Mouse (Mus musculus) heart, embryonic 14.5 days (tissue): ENCODE results near the gene Armh1. TPM values are rescaled to one million over a fixed set of nuclear protein-coding genes. Genes with fewer than 3 reads are reported as not detected.

Experiments used
- ATAC-seq: fragments of 200-750 bp; cut with Nextera tagmentation; 2 replicates; pipeline ENCODE4 v1.8.0; 2017; ENCODE audit warnings: low read depth, moderate TSS enrichment; ENCODE audit not compliant: insufficient number of reproducible peaks, insufficient read depth, low FRiP score
- H3K27ac ChIP-seq, 2 experiments: fragments of 200-500 bp in 1 of 2; fragments of 300-500 bp in 1 of 2; sonication (generic) in 1 of 2; replicated peaks in 1 of 2; 2 replicates each; pipeline ENCODE4 v1.5.1; 2012 to 2014; ENCODE audit warnings: low read depth in 2 of 2, low read length in 2 of 2, control low read depth in 1 of 2, mild to moderate bottlenecking in 1 of 2, mixed read lengths in 1 of 2; ENCODE audit not compliant: control insufficient read depth in 1 of 2, insufficient read depth in 1 of 2
- H3K27me3 ChIP-seq: fragments of 300-500 bp; sonication (generic); 2 replicates; pipeline ENCODE4 v1.6.1; 2014; ENCODE audit warnings: mild to moderate bottlenecking, low read length, control low read depth; ENCODE audit not compliant: control insufficient read depth, insufficient read depth
- H3K36me3 ChIP-seq: fragments of 300-500 bp; sonication (generic); 2 replicates; pipeline ENCODE4 v1.6.1; 2014; ENCODE audit warnings: mild to moderate bottlenecking, control low read depth, low read length, mixed read lengths; ENCODE audit not compliant: control insufficient read depth, insufficient read depth
- H3K4me1 ChIP-seq, 2 experiments: fragments of 200-500 bp in 1 of 2; fragments of 300-500 bp in 1 of 2; sonication (generic) in 1 of 2; 2 replicates each; pipeline ENCODE4 v1.6.1; 2012 to 2014; ENCODE audit warnings: low read length in 2 of 2, control low read depth in 1 of 2, mixed read lengths in 1 of 2; ENCODE audit not compliant: control insufficient read depth in 2 of 2, insufficient read depth in 2 of 2
- H3K4me2 ChIP-seq: fragments of 300-500 bp; sonication (generic); 2 replicates; pipeline ENCODE4 v1.6.1; 2014; ENCODE audit warnings: mild to moderate bottlenecking, low read length
- H3K4me3 ChIP-seq, 2 experiments: fragments of 200-500 bp in 1 of 2; fragments of 300-500 bp in 1 of 2; sonication (generic) in 1 of 2; 2 replicates each; pipeline ENCODE4 v1.5.1; 2012 to 2014; ENCODE audit warnings: low read length in 2 of 2, mild to moderate bottlenecking in 2 of 2, control low read depth in 1 of 2, low read depth in 1 of 2, moderate library complexity in 1 of 2; ENCODE audit not compliant: control insufficient read depth in 1 of 2, insufficient read depth in 1 of 2
- H3K9ac ChIP-seq: fragments of 300-500 bp; sonication (generic); 2 replicates; pipeline ENCODE4 v1.6.1; 2014; ENCODE audit warnings: mild to moderate bottlenecking, low read length
- H3K9me3 ChIP-seq: fragments of 300-500 bp; sonication (generic); 2 replicates; pipeline ENCODE4 v1.6.1; 2016; ENCODE audit warnings: low read length, control low read depth; ENCODE audit not compliant: control insufficient read depth
- WGBS: fragments of 180-500 bp; shearing (Covaris S2); extraction: QIAGEN DNeasy Blood & Tissue Kit; methylation state at CpG from one replicate; pipeline ENCODE4 v1.1.7; 2014; 5-methylcytosine and 5-hydroxymethylcytosine counted together
- polyA plus RNA-seq: library from polyadenylated mRNA; unstranded; fragments of >200 nt; fragmentation: Nextera tagmentation; extraction: Ambion mirVana; gene quantifications from 2 replicates; pipeline ENCODE4 v1.2.1, GENCODE M21; 2014

Gene Armh1
- polyA plus RNA-seq, 1 experiment from 2014 or later = 0.27 TPM

DNA sequence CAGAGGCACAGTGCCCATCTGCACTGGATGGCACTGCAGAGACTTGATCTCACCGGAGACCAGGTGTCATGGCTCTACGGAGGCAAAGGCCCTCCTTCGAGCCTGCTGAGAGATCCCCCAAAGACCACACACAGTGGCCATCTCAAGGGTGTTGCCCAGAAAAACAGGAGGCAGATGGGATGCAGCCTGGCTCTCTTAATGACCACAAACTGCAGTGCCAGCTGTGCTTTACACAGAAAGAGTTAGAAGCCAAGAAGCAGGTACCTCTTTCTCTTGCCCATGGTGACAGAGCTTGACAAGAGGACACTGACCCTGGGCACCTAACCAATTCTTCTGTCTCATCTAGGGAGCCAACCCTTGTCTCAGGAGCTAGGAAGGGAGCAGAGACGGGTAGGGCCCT is 32.4 kb upstream of the Armh1 start:
- no peak overlapping the region for H3K4me3 ChIP-seq
- peaks cover 15 to 34% of the 10 kb centered on the region in 2 experiments for H3K4me1 ChIP-seq
- peaks cover 79% of the 10 kb centered on the region for H3K36me3 ChIP-seq
- no peaks in the 10 kb centered on the region for H3K9me3 ChIP-seq
- no peak overlapping the region for H3K27ac ChIP-seq
- H3K27me3 ChIP-seq = no peaks in the 10 kb centered on the region
- peak overlapping the region; percentile 31 for H3K9ac ChIP-seq
- ATAC-seq = no peak
- no peak overlapping the region for H3K4me2 ChIP-seq
- 56% methylated on average over 4 of the region's 4 CpGs for WGBS

- Histone ChIP-seq H3K9ac (peak overlapping the region; percentile 44), H3K4me1 (peaks cover 15 to 34% of the 10 kb centered on the region in 2 experiments), H3K27ac (peak overlapping the region in 1 of 2 experiments; percentile 19; a peak in 1 of 4 replicates), H3K9me3 (no peaks in the 10 kb centered on the region), H3K27me3 (no peaks in the 10 kb centered on the region), H3K36me3 (peaks cover 88% of the 10 kb centered on the region), H3K4me3 (no peak overlapping the region), H3K4me2 (peak overlapping the region; percentile 11; the same call in 1 of the 2 replicates)
- no peak for ATAC-seq
- WGBS = 25% methylated on average over 22 of the region's 22 CpGs
Measured at GRCm38 (mm10) chr4:117283271-117284191, 31.6 kb upstream of the Armh1 start.

GRCm38 (mm10) chr4:117281090-117281845 is 29.3 kb upstream of the Armh1 start:
- peaks cover 93% of the 10 kb centered on the region for H3K36me3 ChIP-seq
- no peak overlapping the region for H3K9ac ChIP-seq

GRCm38 (mm10) chr4:117280397-117280930 is 28.5 kb upstream of the Armh1 start:
- Histone ChIP-seq H3K27ac (no peak overlapping the region), H3K9me3 (no peaks in the 10 kb centered on the region), H3K4me2 (no peak overlapping the region), H3K9ac (no peak overlapping the region), H3K27me3 (no peaks in the 10 kb centered on the region), H3K4me3 (no peak overlapping the region), H3K4me1 (peaks cover 13 to 28% of the 10 kb centered on the region in 2 experiments), H3K36me3 (peaks cover 93% of the 10 kb centered on the region)
- no peak for ATAC-seq
- WGBS = 94% methylated on average over 8 of the region's 8 CpGs

More at GRCm38 (mm10) chr4:117281090-117281845, 29.3 kb upstream of the Armh1 start:
- H3K4me3 ChIP-seq = no peak overlapping the region
- H3K27ac ChIP-seq = no peak overlapping the region
- 81% methylated on average over 19 of the region's 19 CpGs for WGBS
- peaks cover 13 to 28% of the 10 kb centered on the region in 2 experiments for H3K4me1 ChIP-seq
- no peaks in the 10 kb centered on the region for H3K27me3 ChIP-seq
- no peak for ATAC-seq
- no peaks in the 10 kb centered on the region for H3K9me3 ChIP-seq
- no peak overlapping the region for H3K4me2 ChIP-seq

DNA sequence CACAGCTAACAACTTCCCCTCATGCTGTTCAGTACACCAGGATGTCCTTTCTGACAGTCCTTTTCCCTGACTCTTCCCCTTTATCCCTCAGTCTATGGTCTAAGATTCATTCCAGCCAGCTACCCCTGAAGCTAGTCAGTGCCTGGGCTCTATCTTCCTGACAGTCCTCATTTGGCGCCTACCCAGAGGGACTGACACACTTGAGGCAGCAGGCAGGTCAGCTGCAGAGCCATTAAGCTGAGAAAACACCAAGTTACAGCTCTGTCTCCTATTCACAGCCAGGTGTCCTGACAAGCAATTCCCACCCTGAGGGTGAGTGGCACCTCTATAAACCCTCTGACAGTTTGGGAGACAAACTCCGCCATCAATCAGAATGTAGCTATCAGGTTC is 27.3 kb upstream of the Armh1 start:
- Histone ChIP-seq H3K4me3 (no peak overlapping the region), H3K27ac (no peak overlapping the region), H3K36me3 (peaks cover 93% of the 10 kb centered on the region), H3K9me3 (peaks cover 6% of the 10 kb centered on the region), H3K9ac (no peak overlapping the region), H3K4me1 (peaks cover 13 to 19% of the 10 kb centered on the region in 2 experiments), H3K27me3 (no peaks in the 10 kb centered on the region), H3K4me2 (no peak overlapping the region)
- whole genome bisulfite sequencing = 46% methylated on average over 2 of the region's 2 CpGs
- ATAC-seq = no peak

DNA sequence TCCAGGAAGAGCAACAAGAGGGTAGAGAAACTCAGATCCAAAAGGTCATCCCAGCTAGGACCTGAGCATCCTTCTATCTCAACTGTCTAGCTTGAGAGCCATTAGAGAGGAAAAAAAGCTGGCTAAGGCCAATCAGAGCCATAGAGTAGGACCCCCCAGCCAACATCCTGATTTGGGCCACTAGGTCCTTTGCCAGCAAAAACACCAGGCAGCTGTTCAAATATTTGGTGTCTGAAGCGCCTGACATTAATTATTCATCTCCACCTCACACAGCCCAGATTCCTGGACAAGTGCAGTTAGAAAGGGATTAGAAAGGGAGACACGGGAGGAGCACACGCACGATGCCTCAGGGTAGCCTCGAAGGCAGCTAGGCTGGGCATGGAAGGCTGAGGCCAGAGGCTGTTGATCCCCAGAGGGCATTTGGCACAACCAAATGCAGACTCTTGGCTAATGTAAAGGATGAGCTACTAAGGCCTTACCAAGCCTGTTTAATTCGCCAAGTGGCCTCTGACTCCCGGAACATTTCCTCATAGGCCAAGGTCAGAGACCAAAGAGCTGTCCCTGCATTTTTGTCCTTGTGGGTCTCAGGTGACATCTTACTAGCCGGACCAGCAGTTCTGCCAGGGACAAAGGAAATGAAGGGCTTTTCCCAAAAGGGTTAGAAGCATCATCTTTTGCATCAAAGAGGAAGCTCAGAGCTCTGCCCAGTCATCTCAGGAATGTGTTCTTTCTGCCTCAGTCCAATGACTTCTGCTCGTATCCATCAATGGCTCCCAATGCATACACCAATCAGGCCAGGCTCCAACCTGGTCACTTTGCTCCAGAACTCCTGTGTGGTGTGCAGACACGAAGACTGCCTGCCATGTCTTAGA is 26.7 kb upstream of the Armh1 start:
- H3K9ac ChIP-seq = no peak overlapping the region

DNA sequence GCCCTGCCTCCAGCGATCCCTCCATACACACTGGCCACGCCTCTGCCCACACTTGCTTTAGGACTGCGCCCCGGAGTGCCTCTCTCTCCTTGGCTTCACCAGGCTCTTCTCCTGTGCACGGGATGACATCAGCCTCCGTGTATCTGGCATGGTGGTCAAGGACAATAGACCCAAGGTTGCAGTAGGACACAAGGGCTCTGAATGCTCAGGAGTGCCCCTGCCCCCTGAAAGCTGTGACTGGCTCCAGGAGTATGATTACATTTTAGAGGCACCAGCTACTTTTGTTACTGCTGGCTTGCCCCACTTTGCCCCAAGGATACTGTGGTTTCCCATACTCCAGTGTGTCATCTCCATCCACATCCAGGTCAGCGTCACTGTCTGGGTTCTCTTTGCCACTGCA is 25.8 kb upstream of the Armh1 start:
- Histone ChIP-seq H3K4me1 (peaks cover 0 to 5% of the 10 kb centered on the region in 2 experiments; a peak in 1 of 4 replicates), H3K4me2 (no peak overlapping the region), H3K4me3 (no peak overlapping the region), H3K27me3 (no peaks in the 10 kb centered on the region), H3K9ac (no peak overlapping the region), H3K36me3 (peaks cover 100% of the 10 kb centered on the region), H3K27ac (no peak overlapping the region), H3K9me3 (peaks cover 12% of the 10 kb centered on the region)
- ATAC-seq = no peak
- WGBS = 88% methylated on average over 7 of the region's 7 CpGs

More for the DNA sequence above, 26.7 kb upstream of the Armh1 start:
- Histone ChIP-seq H3K4me1 (peaks cover 7 to 12% of the 10 kb centered on the region in 2 experiments), H3K4me2 (no peak overlapping the region), H3K9me3 (peaks cover 12% of the 10 kb centered on the region), H3K36me3 (peaks cover 93% of the 10 kb centered on the region), H3K4me3 (no peak overlapping the region), H3K27ac (no peak overlapping the region), H3K27me3 (no peaks in the 10 kb centered on the region)
- no peak for ATAC-seq
- 86% methylated on average over 10 of the region's 10 CpGs for WGBS
